Mouse (Mus musculus): Measurements from ENCODE around the gene Esp24. TPM values are rescaled to one million over a fixed set of nuclear protein-coding genes. Genes with fewer than 3 reads are reported as not detected.
A peak's percentile ranks its signal among the peaks of the same experiment; 100 is the strongest.
"Not testable (repeated sequence)": the region's sequence is repeated elsewhere in the genome, so short reads cannot be mapped to it uniquely, and the experiment has no call there.

The Esp24 gene
- not detected in 2 replicates for polyA plus RNA-seq (2014; fragmentation: Nextera tagmentation; extraction: Ambion mirVana)

GRCm38 (mm10) chr17:39036395-39036794 is at the start of gene Esp24:
Gene Esp24, plus strand, starts transcription at chr17:39036695.
- not testable (repeated sequence) for H3K4me3 ChIP-seq (ENCODE audit: low read depth, low read length); ATAC-seq (replicated peaks; ENCODE audit: low FRiP score, low TSS enrichment, low read depth); H3K36me3 ChIP-seq (ENCODE audit: control insufficient read depth, insufficient read depth, low read length); H3K4me2 ChIP-seq (ENCODE audit: low read length); H3K4me1 ChIP-seq (replicated peaks; ENCODE audit: control insufficient read depth, insufficient read depth, low read length); H3K9me3 ChIP-seq (ENCODE audit: control insufficient read depth, low read length); H3K27ac ChIP-seq (ENCODE audit: low read depth); DNase-seq (ENCODE audit: low spot score); H3K9ac ChIP-seq (ENCODE audit: low read length); H3K27me3 ChIP-seq (replicated peaks; ENCODE audit: control insufficient read depth, insufficient read depth, low read length)
- 82% methylated on average over 3 of the region's 3 CpGs for WGBS

DNA sequence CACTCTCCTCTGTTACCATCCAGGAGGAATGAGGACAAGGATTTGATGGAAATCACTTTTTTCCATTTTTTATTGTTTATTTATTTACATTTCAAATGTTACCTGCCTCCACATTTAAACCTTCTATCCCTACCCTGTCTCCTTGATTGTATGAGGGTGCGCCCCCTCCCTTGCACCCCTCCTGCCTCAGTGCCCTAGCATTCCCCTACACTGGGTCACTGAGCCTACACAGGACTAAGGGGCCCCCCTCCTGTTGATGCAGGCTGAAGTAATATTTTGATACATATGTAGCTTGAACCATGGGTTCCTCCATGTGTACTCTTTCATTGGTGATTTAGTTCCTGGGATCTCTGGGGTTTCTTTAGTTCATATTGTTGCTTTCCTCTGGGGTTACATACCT is 26.6 kb upstream of the Esp24 start:
- Histone ChIP-seq H3K36me3 (ENCODE audit: control insufficient read depth, insufficient read depth, low read length) (no peaks in the 10 kb centered on the region), H3K4me1 (replicated peaks; ENCODE audit: control insufficient read depth, insufficient read depth, low read length) (no peaks in the 10 kb centered on the region), H3K27me3 (replicated peaks; ENCODE audit: control insufficient read depth, insufficient read depth, low read length) (no peaks in the 10 kb centered on the region), H3K9me3 (ENCODE audit: control insufficient read depth, low read length) (no peaks in the 10 kb centered on the region), H3K27ac (ENCODE audit: low read depth) (no peak overlapping the region), H3K4me2 (ENCODE audit: low read length) (no peak overlapping the region), H3K9ac (ENCODE audit: low read length) (no peak overlapping the region), H3K4me3 (ENCODE audit: low read depth, low read length) (no peak overlapping the region)
- DNase-seq (ENCODE audit: low spot score): no peak
- 90% methylated on average over 1 of the region's 1 CpGs for WGBS
- no peak for ATAC-seq (replicated peaks; ENCODE audit: low FRiP score, low TSS enrichment, low read depth)

GRCm38 (mm10) chr17:39010675-39011638 is 25.5 kb upstream of the Esp24 start:
- Histone ChIP-seq H3K4me1 (replicated peaks; ENCODE audit: control insufficient read depth, insufficient read depth, low read length) (no peaks in the 10 kb centered on the region), H3K27ac (ENCODE audit: low read depth) (no peak overlapping the region), H3K4me3 (ENCODE audit: low read depth, low read length) (no peak overlapping the region), H3K36me3 (ENCODE audit: control insufficient read depth, insufficient read depth, low read length) (no peaks in the 10 kb centered on the region), H3K9ac (ENCODE audit: low read length) (no peak overlapping the region), H3K9me3 (ENCODE audit: control insufficient read depth, low read length) (no peaks in the 10 kb centered on the region), H3K4me2 (ENCODE audit: low read length) (peak overlapping the region; percentile 24), H3K27me3 (replicated peaks; ENCODE audit: control insufficient read depth, insufficient read depth, low read length) (no peaks in the 10 kb centered on the region)
- DNase-seq (ENCODE audit: low spot score) (no peak), ATAC-seq (replicated peaks; ENCODE audit: low FRiP score, low TSS enrichment, low read depth) (no peak)
- 42% methylated on average over 30 of the region's 30 CpGs for WGBS

DNA sequence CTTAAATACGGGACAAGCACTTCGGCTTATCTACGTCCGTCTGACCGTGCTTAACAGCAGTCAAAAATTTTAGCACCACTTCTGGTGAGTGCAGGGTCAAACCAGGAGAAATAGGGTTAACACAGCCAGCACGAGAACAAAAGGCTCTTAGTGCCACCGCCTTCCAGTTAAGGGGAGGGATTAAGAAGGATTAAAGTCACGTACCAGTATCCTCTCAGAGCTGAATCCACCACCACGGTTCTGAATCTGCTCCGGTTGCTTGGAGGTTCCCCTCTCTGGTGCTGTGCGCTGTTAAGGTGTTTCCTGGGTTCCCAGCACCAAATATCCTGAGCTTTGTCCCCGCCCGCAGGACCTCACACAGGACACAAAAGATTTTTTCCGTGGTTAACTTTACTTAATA is 19.3 kb upstream of the Esp24 start:
- DNase-seq (ENCODE audit: low spot score) (no peak), ATAC-seq (replicated peaks; ENCODE audit: low FRiP score, low TSS enrichment, low read depth) (no peak)
- Histone ChIP-seq H3K9ac (ENCODE audit: low read length) (no peak overlapping the region), H3K4me2 (ENCODE audit: low read length) (no peak overlapping the region), H3K4me1 (replicated peaks; ENCODE audit: control insufficient read depth, insufficient read depth, low read length) (no peaks in the 10 kb centered on the region), H3K36me3 (ENCODE audit: control insufficient read depth, insufficient read depth, low read length) (no peaks in the 10 kb centered on the region), H3K4me3 (ENCODE audit: low read depth, low read length) (no peak overlapping the region), H3K27ac (ENCODE audit: low read depth) (no peak overlapping the region), H3K27me3 (replicated peaks; ENCODE audit: control insufficient read depth, insufficient read depth, low read length) (no peaks in the 10 kb centered on the region), H3K9me3 (ENCODE audit: control insufficient read depth, low read length) (no peaks in the 10 kb centered on the region)
- 66% methylated on average over 14 of the region's 14 CpGs for WGBS

GRCm38 (mm10) chr17:39043241-39043640 is 6.7 kb downstream of the Esp24 start, which contains the start of gene Gm21903:
Gene Gm21903, minus strand, starts transcription at chr17:39043341.
- Histone ChIP-seq H3K36me3 (ENCODE audit: control insufficient read depth, insufficient read depth, low read length) (no peaks in the 10 kb centered on the region), H3K9me3 (ENCODE audit: control insufficient read depth, low read length) (0 out of 2 replicates have a peak, but pooled peaks cover 2% of the 10 kb centered on the region), H3K27me3 (replicated peaks; ENCODE audit: control insufficient read depth, insufficient read depth, low read length) (no peaks in the 10 kb centered on the region), H3K4me1 (replicated peaks; ENCODE audit: control insufficient read depth, insufficient read depth, low read length) (no peaks in the 10 kb centered on the region), H3K4me2 (ENCODE audit: low read length) (no peak within 1 kb of the TSS), H3K4me3 (ENCODE audit: low read depth, low read length) (no peak within 1 kb of the TSS), H3K9ac (ENCODE audit: low read length) (no peak within 1 kb of the TSS), H3K27ac (ENCODE audit: low read depth) (no peak within 1 kb of the TSS)
- ATAC-seq (replicated peaks; ENCODE audit: low FRiP score, low TSS enrichment, low read depth): no peak
- no peak for DNase-seq (ENCODE audit: low spot score)

DNA sequence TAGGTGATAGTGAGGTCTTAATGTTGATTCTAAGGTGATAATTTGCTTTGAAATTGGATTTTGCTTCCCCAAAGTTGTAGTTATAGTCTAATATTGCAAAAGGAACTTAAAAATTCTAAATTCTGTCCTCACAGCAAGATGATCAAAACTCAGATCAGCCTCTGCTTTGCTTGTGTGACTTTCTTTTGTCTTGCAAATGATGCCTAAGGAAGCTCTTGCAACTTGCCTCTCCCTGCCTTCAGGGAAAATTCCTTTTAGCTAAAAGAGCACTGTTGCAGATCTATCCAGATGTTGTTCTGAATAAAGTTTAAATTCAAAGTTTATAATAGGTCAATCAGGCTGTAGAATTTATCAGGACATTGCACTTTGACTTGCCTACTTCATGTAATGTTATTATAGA is 27.1 kb downstream of the Esp24 start:
- H3K9ac ChIP-seq (ENCODE audit: low read length): no peak overlapping the region
- no peak for DNase-seq (ENCODE audit: low spot score)
- no peak overlapping the region for H3K4me3 ChIP-seq (ENCODE audit: low read depth, low read length)
- H3K4me1 ChIP-seq (replicated peaks; ENCODE audit: control insufficient read depth, insufficient read depth, low read length): no peaks in the 10 kb centered on the region
- no peak overlapping the region for H3K4me2 ChIP-seq (ENCODE audit: low read length)
- no peaks in the 10 kb centered on the region for H3K27me3 ChIP-seq (replicated peaks; ENCODE audit: control insufficient read depth, insufficient read depth, low read length)
- H3K36me3 ChIP-seq (ENCODE audit: control insufficient read depth, insufficient read depth, low read length): no peaks in the 10 kb centered on the region
- peaks cover 2% of the 10 kb centered on the region; the same call in 1 of the 2 replicates for H3K9me3 ChIP-seq (ENCODE audit: control insufficient read depth, low read length)
- H3K27ac ChIP-seq (ENCODE audit: low read depth): no peak overlapping the region
- ATAC-seq (replicated peaks; ENCODE audit: low FRiP score, low TSS enrichment, low read depth): no peak

DNA sequence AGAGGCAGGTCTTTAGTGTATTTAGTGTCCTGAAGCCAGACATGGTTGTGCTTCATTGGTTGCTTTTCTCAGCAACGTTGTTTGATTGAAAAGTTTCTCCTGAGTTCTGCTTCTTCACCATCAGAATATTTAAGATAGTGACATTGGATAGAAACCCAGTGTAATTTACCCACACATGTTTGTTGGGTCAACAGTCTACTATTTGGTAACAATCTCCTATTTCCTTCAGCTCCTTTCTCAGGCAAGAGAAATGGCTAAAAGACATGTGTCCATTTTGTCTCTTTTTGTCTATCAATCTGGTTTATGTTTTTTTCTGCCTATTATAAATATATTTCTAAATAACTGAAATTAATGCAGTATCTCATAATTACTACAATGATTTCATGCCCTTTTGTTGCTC is 40.4 kb downstream of the Esp24 start, which contains the start of gene Esp23:
Gene Esp23 (minus strand): TSS at position 101 of the 400 bp plus-strand sequence.
- H3K4me2 ChIP-seq (ENCODE audit: low read length): no peak within 1 kb of the TSS
- H3K4me3 ChIP-seq (ENCODE audit: low read depth, low read length): no peak within 1 kb of the TSS
- H3K36me3 ChIP-seq (ENCODE audit: control insufficient read depth, insufficient read depth, low read length): no peaks in the 10 kb centered on the region
- H3K4me1 ChIP-seq (replicated peaks; ENCODE audit: control insufficient read depth, insufficient read depth, low read length): no peaks in the 10 kb centered on the region
- no peak for ATAC-seq (replicated peaks; ENCODE audit: low FRiP score, low TSS enrichment, low read depth)
- no peaks in the 10 kb centered on the region for H3K9me3 ChIP-seq (ENCODE audit: control insufficient read depth, low read length)
- no peaks in the 10 kb centered on the region for H3K27me3 ChIP-seq (replicated peaks; ENCODE audit: control insufficient read depth, insufficient read depth, low read length)
- 42% methylated on average over 1 of the region's 1 CpGs for WGBS
- no peak within 1 kb of the TSS for H3K9ac ChIP-seq (ENCODE audit: low read length)
- DNase-seq (ENCODE audit: low spot score): no peak
- no peak within 1 kb of the TSS for H3K27ac ChIP-seq (ENCODE audit: low read depth)

Data from intestine, embryonic 14.5 days (tissue).